Mouse (Mus musculus) embryo, embryonic 11.5 days (tissue): ENCODE measurements around the gene Sc5d.
A peak's percentile ranks its signal among the peaks of the same experiment; 100 is the strongest.

ENCODE experiments used
- DNase-seq: peaks from one replicate; pipeline ENCODE4 v3.0.0-alpha.2; 2012; ENCODE audit warnings: low read depth, low spot score

Gene Sc5d

DNA sequence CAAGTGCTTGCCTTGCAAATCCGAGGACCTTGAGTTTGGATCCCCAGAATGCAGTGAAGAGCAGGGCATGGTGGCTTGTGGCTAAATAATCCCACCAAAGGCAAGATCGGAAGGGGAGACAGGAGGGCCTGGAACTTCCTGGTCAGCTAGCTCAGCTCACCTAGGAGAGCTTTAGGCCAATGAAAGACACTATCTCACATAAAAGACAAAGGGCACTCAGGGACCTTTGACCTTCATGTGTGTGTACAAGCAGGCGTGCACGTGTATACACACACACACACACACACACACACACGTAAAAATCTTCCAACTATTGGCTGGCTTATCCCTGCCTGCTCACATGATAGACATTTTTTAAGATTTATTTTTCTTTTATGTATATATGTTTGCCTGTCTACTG is 3.6 kb downstream of the Sc5d start:
- DNase-seq = no peak

DNA sequence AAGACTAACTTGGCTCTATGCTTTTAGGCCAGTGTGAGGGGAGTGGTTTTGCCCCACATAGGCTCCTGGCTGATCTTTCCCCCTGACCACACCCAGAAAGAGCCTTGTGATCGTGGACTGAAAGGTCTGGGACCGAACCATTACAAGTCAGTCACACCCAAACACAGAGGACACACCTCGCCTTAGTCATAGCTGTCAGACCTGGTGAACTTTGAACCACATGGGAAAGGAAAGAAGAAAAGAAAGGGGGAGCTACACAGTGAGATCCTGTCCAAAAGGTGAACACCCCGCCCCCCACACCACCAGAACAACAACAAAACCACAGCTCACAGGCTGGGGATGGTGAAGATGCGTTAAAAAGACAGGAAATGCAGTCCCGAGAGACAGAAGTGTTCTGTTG is 14.9 kb downstream of the Sc5d start:
- no peak for DNase-seq

- DNase-seq = no peak
Observed at GRCm38 (mm10) chr9:42246688-42247087, 17.4 kb downstream of the Sc5d start.

- DNase-seq = no peak
Observed at GRCm38 (mm10) chr9:42244173-42244572, 19.9 kb downstream of the Sc5d start.

DNA sequence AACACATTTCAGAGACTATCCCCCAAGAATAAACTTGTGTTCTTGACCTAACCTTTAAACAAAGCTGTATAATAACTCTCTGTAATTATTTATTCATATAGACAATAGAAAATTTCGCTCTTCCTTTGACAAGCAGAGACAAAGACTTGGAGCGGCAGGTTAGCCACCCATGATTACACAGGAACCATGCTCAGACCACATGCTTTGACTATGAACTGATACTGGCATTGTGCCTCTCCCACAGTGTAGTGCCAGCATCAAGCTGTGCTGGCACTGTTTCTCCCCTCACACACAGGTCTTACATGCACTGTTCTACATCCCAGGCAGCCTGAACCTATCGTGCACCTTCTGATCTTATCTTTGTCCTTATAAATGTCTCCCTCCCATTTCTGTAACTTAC is 23.0 kb downstream of the Sc5d start:
- no peak for DNase-seq

GRCm38 (mm10) chr9:42240583-42240992 is 23.5 kb downstream of the Sc5d start:
- DNase-seq = peak; percentile 74

GRCm38 (mm10) chr9:42238827-42239226 is 25.2 kb downstream of the Sc5d start:
- DNase-seq = no peak

GRCm38 (mm10) chr9:42231116-42231515 is 32.9 kb downstream of the Sc5d start:
- DNase-seq = peak; percentile 29

- DNase-seq = no peak
Observed at GRCm38 (mm10) chr9:42230333-42230732, 33.7 kb downstream of the Sc5d start.

DNA sequence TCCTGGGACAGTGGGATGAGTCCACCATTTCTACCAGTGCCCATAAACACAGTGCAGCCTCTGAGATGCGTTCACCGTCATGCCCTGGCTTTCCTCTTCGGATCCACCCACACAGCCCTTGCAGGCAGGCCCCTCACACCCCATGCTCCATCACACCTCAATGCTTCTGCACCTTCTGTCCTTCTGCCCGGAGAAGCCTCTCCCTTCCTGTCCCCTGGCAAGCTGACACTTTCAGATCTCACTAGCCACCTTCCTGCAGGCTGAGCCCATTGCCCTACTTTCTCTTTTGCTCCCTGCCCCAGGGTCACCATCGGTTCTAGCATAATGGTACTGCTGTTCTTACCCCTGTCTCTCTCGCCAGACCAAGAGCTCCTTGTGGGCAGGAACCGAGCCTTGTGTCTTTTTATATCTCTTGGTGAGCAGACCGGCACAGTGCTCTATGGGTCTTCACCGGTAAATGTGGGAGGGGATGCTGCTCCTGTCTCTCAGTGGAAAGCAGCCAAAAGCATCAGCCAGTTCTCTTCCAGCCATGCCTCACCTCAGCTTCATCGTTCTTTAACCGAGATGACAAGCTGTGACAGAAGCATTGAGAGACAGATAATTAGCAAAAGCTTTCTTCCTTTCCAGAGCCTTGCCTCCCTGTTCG is 34.5 kb downstream of the Sc5d start:
- no peak for DNase-seq

DNA sequence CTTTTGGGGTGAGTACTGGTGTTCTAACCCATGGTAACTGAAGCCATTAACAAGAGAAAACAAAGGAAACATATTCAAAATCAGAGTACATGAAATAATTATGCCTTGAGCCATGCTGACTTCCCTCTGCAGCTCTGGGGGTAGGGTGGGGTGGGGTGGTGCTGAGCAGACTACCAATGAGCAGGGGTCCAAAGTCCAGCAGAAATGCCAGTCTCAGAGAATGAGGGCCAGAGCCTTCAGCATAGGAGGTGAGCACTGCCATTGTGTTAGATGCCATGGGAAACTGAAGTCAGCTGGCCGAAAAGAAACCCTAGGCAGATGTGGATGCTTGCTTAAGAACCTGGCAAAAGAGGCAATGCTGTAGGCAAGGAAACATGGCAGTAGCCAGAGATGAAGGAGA is 36.3 kb downstream of the Sc5d start:
- DNase-seq = no peak

DNA sequence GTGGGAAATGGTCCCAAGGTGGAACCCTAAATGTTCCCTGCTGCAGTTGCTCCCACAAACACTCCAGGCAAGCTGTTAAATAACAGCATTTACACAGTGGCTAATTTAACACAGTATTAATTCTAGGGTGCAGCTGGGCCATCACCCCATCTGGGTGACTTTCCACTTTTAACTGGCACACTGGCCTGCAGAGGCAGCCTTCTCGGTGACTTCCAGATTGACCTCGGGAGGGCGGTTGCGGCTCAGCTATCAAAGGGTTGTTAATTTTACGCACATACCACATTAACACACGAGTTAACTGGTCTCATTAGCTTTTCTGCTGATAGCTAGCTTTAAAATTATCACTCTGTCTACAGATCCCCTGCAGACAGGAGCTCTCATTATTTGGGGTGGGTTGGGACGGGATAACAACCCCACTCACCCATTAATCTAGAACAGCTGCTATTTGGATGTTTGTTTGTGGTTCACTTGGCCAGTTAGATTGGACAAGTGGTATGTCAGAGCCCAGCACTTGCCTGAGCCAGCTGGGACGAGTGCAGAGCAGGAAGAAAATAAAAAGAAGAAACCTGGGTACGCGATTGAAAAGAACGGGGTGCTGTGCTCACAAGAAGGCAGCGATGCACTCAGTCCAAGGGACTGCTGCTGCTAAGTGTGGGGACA is 44.9 kb downstream of the Sc5d start:
- DNase-seq = no peak

DNA sequence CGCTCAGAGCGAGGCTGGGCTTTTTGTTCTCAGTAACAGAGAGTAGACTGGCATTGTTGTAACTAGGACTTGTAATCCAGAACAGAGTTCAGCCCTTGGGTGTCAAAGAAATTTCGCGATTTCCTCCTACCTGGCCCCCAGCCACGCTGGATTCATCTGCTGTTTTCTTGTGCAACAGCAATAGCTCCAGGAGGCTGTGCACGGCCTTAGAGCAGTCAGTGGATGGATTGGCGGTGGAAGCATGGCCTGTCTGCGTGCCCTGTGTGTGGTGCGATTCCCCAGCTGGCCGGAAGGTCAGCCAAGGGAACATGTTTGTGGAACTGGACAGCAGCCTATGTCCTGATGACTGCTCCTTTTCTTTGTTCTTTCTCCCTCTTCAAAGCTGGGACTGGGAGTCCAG is 46.4 kb downstream of the Sc5d start:
- DNase-seq = no peak

DNA sequence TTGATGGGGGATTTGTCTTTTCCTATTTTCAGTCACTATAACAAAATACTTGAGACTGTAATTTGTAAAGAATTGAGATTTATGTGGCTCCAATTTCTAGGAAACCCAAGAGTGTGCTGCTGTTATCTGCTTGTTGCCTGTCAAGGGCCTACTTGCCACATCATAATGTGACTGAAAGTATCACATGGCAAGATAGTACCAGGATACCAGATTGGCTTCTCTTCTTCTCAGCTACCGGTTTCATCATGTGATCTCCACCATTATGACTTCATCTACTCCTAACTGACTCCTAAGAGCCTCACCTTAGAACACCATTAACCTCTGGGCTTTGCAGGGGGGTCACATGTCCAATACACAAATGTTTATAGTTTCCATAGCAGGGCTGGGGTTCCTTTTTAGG is 49.9 kb downstream of the Sc5d start:
- no peak for DNase-seq

DNA sequence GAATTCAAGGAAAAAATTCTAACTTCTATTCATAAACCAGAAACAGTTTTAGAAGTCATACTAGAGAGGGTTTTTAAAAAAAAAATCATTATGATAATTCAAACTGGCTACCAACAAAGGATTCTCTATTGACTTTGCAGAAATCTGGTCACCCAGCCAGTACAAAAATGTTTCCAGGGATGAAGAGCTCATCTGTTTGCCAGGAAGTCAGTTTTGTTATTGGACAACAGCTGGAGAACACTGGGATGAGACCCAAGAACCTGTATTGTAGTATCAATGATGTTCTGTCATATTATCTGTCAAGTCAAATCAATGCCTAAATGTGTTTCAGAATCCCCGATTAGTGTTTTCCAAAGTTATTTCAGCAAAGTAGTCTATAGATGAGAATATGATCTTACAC is 50.9 kb downstream of the Sc5d start:
- no peak for DNase-seq

GRCm38 (mm10) chr9:42209666-42210065 is 54.4 kb downstream of the Sc5d start:
- no peak for DNase-seq

DNA sequence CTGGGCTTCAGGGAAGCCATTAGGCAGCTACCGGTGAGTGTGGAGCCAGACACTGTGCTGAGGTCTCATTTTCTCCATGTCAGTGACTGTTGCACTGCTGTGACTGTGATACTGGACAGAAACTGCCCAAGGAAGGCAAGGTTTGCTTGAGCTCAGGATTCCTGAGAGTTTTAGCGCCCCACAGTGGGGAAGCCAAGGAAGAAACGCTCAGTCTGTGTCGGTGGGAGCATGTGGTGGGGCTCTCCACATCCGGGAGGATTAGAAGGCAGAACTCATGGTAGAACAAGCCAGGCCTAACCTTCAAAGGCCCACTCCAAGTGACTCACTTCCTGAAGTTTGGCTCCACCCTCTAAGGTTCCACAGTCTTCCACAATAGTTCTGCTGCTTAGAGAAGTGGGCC is 55.6 kb downstream of the Sc5d start:
- DNase-seq = no peak

DNA sequence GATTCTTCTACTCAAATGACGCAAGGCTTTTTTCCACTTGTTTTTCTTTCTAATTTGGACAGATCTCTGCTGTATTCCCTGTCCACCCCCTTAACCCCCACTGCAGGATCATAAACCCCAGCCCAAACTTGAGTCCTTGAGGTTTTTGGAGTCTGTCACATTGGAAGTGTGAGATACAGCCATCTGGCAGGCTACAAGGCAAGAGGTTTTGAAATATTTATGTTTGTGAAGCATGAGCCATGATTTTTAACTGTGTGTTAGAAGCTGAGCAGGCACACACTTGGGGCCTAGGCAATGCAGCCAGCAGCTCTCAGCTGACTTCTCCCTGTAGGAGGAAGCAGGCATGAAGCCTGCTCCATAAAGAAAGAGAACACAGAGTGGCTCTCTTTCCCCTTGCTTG is 57.3 kb downstream of the Sc5d start:
- no peak for DNase-seq

DNA sequence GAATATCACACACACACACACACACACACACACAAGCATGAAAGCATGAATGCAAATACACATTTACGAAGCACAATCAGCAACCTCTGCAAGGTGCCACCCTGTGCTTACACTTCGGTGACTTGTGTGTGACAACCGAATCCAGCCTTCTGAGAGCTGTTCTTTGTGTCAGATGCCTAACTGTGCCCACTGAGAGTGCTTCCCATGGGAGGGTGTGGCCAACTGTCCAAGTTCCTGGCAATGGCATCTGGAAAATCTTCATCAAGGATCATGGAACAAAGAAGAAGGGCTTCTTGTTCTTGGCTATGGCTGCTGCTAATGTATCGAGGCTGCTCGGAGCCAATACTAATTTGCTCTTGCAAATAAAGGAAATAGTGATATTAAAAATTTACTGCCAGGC is 61.8 kb downstream of the Sc5d start:
- no peak for DNase-seq
